Mouse (Mus musculus) urinary bladder, postnatal 4 days (tissue): ENCODE results near the gene Tpm3-rs7.
"Not testable (repeated sequence)": the region's sequence is repeated elsewhere in the genome, so short reads cannot be mapped to it uniquely, and the experiment has no call there.

ENCODE experiments used
- DNase-seq, 2 experiments: peaks; one replicate each; pipeline ENCODE4 v3.0.0; 2021 to 2022; ENCODE audit warnings: low spot score in 2 of 2

Gene Tpm3-rs7

DNA sequence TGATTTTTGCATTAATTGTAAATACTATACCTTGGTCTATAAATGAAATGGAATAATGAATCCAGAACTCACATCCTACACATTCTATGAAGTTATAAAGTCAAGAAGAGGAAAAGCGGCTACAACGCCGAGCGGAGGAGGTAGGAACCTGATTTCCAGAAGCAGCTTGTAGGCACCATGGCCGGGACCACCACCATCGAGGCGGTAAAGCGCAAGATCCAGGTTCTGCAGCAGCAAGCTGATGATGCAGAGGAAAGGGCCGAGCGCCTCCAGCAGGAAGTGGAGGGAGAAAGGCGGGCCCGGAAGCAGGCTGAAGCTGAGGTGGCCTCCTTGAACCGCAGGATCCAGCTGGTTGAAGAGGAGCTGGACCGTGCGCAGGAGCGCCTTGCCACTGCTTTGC lies at the start of gene Tpm3-rs7:
TSS of gene Tpm3-rs7 (plus strand) at position 110 of the 400 bp plus-strand sequence.
- DNase-seq: not testable (repeated sequence)

DNA sequence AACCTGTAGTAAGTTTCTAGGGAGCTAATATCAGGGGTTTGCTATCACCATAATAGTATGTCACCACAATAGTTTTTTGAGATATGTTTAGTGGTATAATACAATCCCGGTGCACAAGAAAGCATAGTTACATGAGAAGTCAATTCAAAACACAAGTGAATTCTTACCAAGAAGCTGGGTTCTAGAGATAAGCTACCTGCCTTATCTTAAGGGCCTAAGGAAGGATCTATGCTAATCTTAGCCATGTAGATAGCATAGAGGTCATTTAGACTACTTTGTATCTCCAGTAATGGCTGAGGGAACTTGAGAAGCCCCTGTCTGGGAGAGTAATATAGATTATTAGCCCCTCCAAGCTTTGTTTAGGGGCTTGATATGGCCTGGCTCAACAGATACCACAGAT lies 2.6 kb downstream of the Tpm3-rs7 start:
- DNase-seq: no peak

DNA sequence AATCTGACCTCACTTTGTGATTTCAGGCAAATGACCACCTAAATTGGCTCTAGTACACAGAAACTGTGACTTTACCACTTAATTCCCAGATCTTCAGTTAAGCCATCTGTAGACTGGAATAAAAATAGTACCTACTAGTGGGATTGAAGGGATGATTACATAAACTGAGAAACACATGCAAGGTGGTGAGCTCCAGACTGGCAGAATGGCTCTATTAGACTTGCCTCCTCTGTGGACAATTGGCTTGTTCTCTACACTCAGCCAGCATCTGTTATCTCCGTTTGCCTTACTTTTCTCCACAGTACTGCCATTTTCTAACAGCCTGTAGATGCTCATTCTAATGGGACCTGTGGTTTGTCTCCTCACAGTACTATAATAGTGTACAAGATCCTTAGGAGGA lies 49.0 kb downstream of the Tpm3-rs7 start:
- DNase-seq: no peak
